Mouse (Mus musculus) adrenal gland, postnatal 36 days (tissue): ENCODE results near the gene Adat1. TPM values are rescaled to one million over a fixed set of nuclear protein-coding genes. Genes with fewer than 3 reads are reported as not detected.
"Not testable (repeated sequence)": the region's sequence is repeated elsewhere in the genome, so short reads cannot be mapped to it uniquely, and the experiment has no call there.

Source experiments
- DNase-seq, 2 experiments: peaks; one replicate each; pipeline ENCODE4 v3.0.0; 2021; ENCODE audit warnings: mixed read lengths in 1 of 2
- total RNA-seq, 2 experiments: library from RNA; stranded (reverse); gene quantifications; 2 replicates each; pipeline ENCODE4 v1.2.3; 2021

Adat1 gene
- total RNA-seq, 2 experiments from 2014 or later = 3.3 to 3.4 TPM

DNA sequence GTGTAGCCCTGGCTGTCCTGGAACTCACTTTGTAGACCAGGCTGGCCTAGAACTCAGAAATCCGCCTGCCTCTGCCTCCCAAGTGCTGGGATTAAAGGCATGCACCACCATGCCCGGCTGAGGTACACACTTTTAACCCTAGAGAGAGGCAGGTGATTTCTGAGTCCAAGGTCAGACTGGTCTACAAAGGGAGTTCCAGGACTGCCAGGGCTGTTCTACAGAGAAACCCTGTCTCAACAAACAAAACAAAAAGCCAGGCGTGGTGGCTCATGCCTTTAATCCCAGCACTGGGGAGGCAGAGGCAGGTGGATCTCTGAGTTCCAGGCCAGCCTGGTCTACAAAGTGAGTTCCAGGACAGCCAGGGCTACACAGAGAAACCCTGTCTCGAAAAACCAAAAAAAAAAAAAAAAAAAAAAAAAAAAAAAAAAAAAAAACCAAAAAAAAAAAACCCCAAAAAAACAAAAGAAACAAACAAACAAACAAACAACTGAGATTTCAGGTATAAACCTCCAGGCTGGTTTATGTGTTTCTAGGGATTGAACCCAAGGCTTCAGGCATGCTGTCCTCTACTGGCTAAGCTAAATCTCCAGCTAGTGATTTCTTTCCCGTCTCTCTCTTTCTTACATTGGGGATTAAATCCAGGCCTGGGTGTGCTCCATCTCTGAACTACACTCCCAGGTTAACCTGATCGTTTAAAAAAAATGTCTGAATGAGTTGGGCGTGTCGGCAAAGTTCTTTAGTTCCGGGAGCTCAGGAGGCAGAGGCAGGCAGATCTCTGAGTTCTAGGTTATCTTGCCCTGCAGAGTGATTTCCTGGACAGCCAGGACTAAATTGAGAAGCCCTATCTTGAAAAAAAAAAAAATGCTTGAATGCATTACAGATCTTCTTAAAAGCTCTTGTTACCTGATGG is 53.8 kb downstream of the Adat1 start:
- not testable (repeated sequence) for DNase-seq

DNA sequence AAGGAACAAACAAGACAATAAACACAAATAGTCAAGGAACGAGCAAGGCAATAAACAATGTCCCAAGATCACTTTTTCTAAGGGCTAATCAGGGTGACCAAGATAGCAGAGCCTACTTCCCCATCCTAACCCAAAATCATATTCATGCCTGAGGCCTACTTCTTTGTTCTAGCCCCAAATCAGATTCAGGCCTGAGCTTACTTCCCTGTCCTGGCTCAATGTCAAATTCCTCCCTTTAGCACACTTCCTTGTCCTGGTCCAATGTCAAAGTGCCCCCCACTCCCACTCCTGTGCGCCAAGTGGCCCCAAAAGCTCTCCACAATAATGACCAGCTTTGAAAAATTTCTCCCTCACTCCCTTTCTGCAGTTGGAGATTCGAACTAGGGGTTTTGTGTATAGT is 54.9 kb downstream of the Adat1 start:
- no peak for DNase-seq

DNA sequence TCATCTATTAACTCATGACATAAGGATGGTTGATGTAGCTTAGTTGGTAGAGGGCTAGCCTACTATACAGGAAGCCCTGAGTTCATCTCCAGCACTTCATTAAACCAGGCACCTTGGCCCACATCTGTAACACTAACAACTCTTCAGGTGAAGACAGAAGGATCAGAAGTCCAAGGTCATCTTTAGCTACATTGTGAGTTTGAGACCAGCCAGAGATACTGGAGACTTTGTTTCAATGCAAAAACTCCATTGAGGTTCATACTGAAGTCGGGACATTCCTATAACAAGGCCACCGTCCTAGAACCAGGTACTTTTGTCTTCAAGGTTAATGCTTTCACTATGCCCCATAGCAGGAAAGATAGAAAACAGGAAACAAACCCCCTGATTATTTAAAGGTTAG is 57.9 kb downstream of the Adat1 start:
- DNase-seq = no peak

DNA sequence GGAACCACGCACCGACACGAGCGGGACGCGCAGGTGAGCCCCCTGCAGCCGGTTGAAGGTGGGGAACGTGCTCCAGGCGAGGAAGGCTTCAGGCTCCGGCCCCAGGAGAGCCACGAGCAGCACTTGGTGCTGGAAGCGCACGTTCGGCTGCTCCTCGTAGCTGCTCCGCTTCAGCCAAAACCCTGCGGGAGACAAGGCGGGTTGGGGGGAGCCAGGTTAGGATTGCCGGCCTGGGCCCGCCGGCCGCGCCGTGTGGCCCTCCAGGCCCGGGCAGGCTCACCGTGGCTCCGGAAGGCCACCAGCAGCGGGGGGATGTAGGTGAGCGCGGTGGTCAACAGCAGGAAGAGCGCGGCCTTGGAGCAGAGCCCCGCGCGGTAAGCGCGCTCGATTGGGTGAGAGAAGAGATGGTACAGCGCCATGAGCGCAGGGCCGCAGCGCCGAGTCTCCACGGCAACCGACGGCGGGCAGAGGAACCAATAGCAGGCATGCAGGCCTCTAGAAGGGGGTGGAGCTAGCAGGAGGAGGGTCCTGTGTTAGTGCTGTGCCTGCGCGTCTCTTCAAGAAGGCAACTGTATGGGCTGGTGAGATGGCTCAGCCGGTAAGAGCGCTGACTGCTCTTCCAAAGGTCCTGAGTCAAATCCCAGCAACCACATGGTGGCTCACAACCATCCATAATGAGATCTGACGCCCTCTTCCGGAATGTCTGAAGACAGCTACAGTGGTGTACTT is 58.6 kb downstream of the Adat1 start, which contains the start of gene Tmem231:
Gene Tmem231 (minus strand): TSS at position 534 of the 729 bp plus-strand sequence.
- peak; percentile 94 for DNase-seq

DNA sequence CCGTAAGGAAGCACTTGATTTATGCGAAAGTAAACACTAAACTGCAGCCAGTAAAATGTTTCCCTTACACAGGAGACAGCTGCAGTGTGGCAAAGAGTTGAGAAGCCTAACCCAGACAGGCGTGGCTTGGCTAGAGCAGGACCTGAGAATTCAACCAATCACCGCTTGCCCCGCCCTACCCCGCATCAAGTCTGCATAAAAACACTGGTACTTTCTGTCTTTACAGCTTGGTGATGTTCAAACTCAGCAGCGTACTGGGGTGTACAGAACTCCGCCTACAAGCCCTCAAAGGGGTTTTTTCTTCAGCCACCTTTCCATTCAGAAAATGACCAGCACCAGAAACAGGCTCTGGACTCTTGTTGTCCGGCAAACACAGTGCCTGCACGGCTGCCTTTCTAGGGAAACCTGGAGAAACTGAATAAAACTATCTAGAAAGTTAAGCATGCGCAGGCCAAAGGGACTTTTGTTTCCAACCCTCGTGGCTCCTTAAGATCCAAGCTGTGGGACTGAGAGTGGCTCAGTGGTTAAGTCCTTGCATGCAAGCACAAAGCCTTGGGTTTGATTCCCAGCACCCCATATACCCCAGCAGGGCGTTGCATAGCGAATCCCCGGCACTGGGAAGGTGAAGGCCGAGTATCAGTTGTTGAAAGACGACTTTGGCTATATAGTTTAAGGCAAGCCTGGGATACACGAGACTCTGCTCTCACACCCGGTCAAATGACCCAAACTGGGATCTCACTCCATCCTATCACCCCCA is 59.3 kb downstream of the Adat1 start:
- peak; percentile 71 to 78 for DNase-seq

DNA sequence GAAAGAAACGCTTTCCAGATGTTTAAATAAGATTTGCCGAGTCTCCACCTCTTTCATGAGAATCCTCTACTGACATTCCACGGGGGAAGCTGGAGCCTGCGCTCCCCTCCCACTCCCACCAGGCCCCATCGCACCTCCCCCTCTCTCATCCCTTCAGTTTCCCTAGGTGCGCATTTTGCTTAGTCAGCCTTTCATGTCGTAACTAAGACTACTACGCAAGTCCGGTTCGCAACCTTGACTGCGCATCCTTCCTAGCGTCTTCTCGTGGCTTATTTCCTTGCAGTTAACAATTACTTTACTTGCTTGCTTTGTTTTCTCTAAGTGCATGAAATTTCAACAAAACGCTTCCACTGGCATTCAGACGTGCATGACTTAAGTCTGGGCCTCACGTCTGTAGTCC is 60.4 kb downstream of the Adat1 start:
- no peak for DNase-seq

DNA sequence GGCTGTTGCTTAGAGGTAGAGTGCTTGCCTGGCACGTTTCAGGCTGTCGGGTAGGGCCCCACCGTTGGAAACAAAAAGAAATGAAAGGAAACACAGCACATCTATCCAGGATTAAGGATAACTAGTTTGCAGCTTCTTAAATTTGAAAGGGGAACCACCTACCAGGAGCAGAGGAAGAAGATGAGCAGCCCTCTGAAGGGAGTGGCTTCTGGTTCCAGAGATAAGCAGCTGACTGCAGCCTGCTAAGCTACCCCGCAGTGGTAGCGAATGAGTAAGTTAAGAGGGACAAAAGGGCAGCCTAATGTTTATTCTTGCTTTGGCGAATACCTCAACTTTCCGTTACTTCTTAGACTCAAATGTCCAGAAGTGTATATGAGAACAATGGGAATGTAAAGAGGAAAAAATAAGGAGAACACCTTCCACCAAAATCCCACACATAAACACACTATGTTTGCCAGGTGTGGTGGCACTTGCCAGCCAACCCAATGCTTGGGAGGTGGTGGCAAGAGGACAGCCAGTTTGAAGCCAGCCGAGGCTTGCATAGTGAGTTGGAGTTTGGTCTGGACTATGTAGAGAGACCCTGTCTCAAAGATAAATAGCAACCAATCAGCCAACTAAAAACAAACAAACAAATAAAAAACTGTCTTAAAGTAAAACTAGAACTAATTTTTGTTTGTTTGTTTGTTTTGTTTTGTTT is 62.3 kb downstream of the Adat1 start:
- DNase-seq = no peak

DNA sequence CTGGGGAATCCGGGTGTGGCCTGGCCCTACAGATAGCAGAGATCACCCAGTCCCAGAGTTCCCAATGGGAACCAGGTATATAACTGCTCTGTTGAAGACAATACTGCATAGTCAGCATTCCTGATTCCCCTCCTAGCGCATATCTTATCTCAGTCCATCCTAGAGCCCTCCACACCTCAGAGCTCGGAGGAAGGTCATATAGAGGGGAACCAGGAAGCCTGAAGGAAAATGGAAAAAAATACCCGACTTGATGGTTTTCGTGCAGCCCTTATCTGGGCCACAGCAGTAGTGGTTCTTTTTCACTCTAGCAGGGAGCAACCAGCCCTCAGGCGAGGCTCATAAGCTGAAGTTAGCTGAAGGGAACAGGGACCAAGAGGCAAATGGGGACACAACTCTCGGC is 67.1 kb downstream of the Adat1 start:
- DNase-seq = no peak

DNA sequence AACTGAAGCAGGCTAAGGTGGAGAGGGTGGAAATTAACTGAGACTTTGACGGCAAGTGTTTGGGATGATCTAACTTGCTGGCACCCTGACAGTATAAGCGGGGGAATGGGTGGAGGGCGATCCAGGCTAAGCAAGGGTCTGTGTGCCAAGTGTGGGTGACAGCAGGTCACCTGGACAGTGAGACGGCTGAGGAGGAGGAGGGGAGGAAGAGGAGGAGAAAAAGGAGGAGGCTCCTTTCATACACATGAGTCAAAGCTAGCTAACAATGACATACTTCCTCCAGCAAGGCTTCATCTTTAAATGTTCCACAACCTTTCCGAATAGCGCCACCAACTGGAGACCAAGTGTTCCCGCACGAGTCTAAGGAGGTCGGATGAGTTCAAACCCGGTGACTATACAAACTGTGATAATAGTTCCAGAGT is 68.7 kb downstream of the Adat1 start:
- peak; percentile 61 to 76 for DNase-seq

DNA sequence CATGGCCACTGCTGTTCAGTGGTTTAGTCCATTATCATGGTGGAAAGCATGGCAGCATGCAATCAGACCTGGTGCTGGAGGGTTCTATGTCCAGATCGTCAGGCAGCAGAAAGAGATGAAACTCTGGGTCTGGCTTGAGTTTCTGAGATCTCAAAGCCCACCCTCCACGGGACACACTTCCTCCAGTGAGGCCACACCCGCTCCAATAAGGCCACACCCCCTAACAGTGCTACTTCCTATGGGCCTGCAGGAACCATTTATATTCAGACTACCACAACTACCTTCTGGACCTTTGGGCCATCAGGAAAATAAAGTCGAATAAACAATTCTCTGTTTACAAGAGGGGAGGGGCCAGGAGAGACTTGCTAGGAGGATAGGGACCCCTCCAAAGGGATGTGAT is 71.1 kb downstream of the Adat1 start:
- DNase-seq = no peak

DNA sequence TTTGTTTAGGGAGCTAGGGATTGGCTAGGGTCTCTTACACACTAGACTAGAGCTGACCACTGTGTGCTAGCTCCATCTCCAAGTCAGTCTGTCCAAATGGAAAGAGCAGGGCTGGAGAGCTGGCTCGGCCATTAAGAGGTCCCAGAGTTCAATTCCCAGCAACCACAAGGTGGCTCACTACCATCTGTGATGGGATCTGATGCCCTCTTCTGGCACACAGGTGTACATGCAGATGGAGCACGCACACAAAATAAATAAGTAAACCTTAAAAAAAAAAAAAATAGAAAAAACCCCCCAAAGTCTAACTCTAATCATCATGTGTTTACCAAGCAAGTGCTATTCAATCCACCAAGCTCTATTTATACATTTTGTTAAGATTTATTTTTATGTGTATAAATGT is 72.4 kb downstream of the Adat1 start:
- DNase-seq = no peak

Other genes starting within 250 kb of the Adat1 start
- 10 to 100 TPM; 68.5 to 75.7 TPM for gene Bcar1, start 248.5 kb downstream of the Adat1 start, total RNA-seq
- 10 to 100 TPM; 69.5 to 76.7 TPM for gene Cfdp1, start 138.0 kb downstream of the Adat1 start, total RNA-seq
- 1 to 10 TPM; 6.6 to 6.9 TPM for gene Tmem170, start 115.6 kb downstream of the Adat1 start, total RNA-seq
- gene Chst5, start 81.9 kb downstream of the Adat1 start, total RNA-seq = not detected
- 1 to 10 TPM; 5.6 to 5.7 TPM for gene Tmem231, start 58.4 kb downstream of the Adat1 start, total RNA-seq
- gene Gabarapl2, start 51.6 kb downstream of the Adat1 start, total RNA-seq = 100 to 1,000 TPM; 158 to 177 TPM
- gene Kars, start 19.0 kb upstream of the Adat1 start, total RNA-seq = 100 to 1,000 TPM; 108 to 110 TPM
- 10 to 100 TPM; 20.7 to 21.7 TPM for gene Terf2ip, start 19.1 kb upstream of the Adat1 start, total RNA-seq
- gene Gm6793, start 22.7 kb upstream of the Adat1 start, total RNA-seq = under 1 TPM; 0.20 to 0.23 TPM